Comparison of ENCODE assay signal across 23 mouse cellular contexts in genomic region chr15:30891986-30892385, GRCm38 (mm10).
DNase-seq lines count a peak whose midpoint lies in the region; ATAC-seq and TF ChIP-seq lines count a peak whose summit lies in the region.
"Had no signal": no experiment of that assay in that cellular context is flagged by ENCODE, and none has a peak within 500 bp of the region (broad histone marks: within the 10 kb centered on the region; RNA-seq: fewer than 3 reads in every experiment).

No protein-coding gene starts in this region.

- H3K9me3 ChIP-seq in kidney, embryonic 15.5 days (replicated peaks): no peaks in the 10 kb centered on the region
- H3K9me3 ChIP-seq: embryonic facial prominence, embryonic 13.5 days; forebrain, embryonic 13.5 days; heart, embryonic 10.5 days; limb, embryonic 13.5 days; midbrain, embryonic 10.5 days; neural tube, embryonic 13.5 days had no signal

- WGBS in kidney, embryonic 15.5 days: 66% methylated on average over 4 of the region's 4 CpGs
- WGBS in lung, adult 2 months: 21% methylated on average over 4 of the region's 4 CpGs

- no peaks in the 10 kb centered on the region for H3K27me3 ChIP-seq in kidney, embryonic 15.5 days
- H3K27me3 ChIP-seq: embryonic facial prominence, embryonic 13.5 days; forebrain, embryonic 13.5 days; limb, embryonic 13.5 days; neural tube, embryonic 13.5 days had no signal

- no peak for TF ChIP-seq CTCF in lung, adult 2 months (IDR thresholded peaks at IDR 0.05; ENCODE audit: insufficient read depth, low read length)

- TF ChIP-seq POLR2A in lung, adult 2 months (IDR thresholded peaks at IDR 0.05; ENCODE audit: borderline replicate concordance, extremely low read depth, low read depth, low read length): no peak

- no peak overlapping the region for H3K4me2 ChIP-seq in kidney, embryonic 15.5 days
- H3K4me2 ChIP-seq: embryonic facial prominence, embryonic 13.5 days; forebrain, embryonic 13.5 days; limb, embryonic 13.5 days; neural tube, embryonic 13.5 days had no signal

- no peak overlapping the region for H3K9ac ChIP-seq in kidney, embryonic 15.5 days
- H3K9ac ChIP-seq: embryonic facial prominence, embryonic 13.5 days; forebrain, embryonic 13.5 days; limb, embryonic 13.5 days; liver, embryonic 14.5 days; neural tube, embryonic 13.5 days had no signal

- no peak overlapping the region for H3K4me3 ChIP-seq in kidney, embryonic 15.5 days (replicated peaks)
- no peak overlapping the region for H3K4me3 ChIP-seq in lung, adult 2 months (replicated peaks; ENCODE audit: extremely low read depth, low read depth, low read length)
- H3K4me3 ChIP-seq: embryonic facial prominence, embryonic 13.5 days; erythroblast, embryonic 14.5 days; forebrain, embryonic 13.5 days; gastrocnemius, adult 2 months; heart, embryonic 10.5 days; limb, embryonic 13.5 days; midbrain, embryonic 10.5 days; myocyte; neural tube, embryonic 13.5 days had no signal

- DNase-seq in cerebellum, adult 11-12 months: peak; percentile 50
- DNase-seq in cerebellum, postnatal 4 days (ENCODE audit: low spot score in 2 of 2): no peak
- DNase-seq in kidney, postnatal 10 days: peak; percentile 20
- DNase-seq in lung, postnatal 10 days: peak; percentile 3
- DNase-seq in lung, adult 2 months: no peak
- peak; percentile 31 to 46 for DNase-seq in cerebellum, postnatal 36 days
- no peak for DNase-seq in thymus, adult 18-20 months
- DNase-seq: adrenal gland, postnatal 14 days; embryo, embryonic 11 days; gastrocnemius, adult 2 months; retina, postnatal 1 day; thymus, postnatal 36 days had no signal

- no peaks in the 10 kb centered on the region for H3K4me1 ChIP-seq in kidney, embryonic 15.5 days
- H3K4me1 ChIP-seq in lung, adult 2 months (ENCODE audit: control insufficient read depth, insufficient read depth, low read length): no peaks in the 10 kb centered on the region
- H3K4me1 ChIP-seq: embryonic facial prominence, embryonic 13.5 days; forebrain, embryonic 13.5 days; heart, embryonic 10.5 days; limb, embryonic 13.5 days; midbrain, embryonic 10.5 days; neural tube, embryonic 13.5 days had no signal

- no peak overlapping the region for H3K27ac ChIP-seq in kidney, embryonic 15.5 days
- H3K27ac ChIP-seq: embryonic facial prominence, embryonic 13.5 days; forebrain, embryonic 13.5 days; gastrocnemius, adult 2 months; heart, embryonic 10.5 days; limb, embryonic 13.5 days; liver, embryonic 14.5 days; midbrain, embryonic 10.5 days; neural tube, embryonic 13.5 days had no signal

- ATAC-seq in kidney, embryonic 15.5 days (replicated peaks; ENCODE audit: low FRiP score): no peak
- ATAC-seq: forebrain, embryonic 13.5 days; midbrain, embryonic 16.5 days had no signal

- H3K36me3 ChIP-seq in kidney, embryonic 15.5 days: no peaks in the 10 kb centered on the region
- H3K36me3 ChIP-seq: embryonic facial prominence, embryonic 13.5 days; heart, embryonic 10.5 days; limb, embryonic 13.5 days; midbrain, embryonic 10.5 days had no signal

Comparison
In these comparisons a context has a peak if more than half of its experiments do, and no peak if none do; other contexts are left out.
1. DNase-seq: peak in cerebellum, adult 11-12 months (single experiment), kidney, postnatal 10 days (single experiment), lung, postnatal 10 days (single experiment) and cerebellum, postnatal 36 days (2 of 2); none in cerebellum, postnatal 4 days (0 of 2), lung, adult 2 months (single experiment) and thymus, adult 18-20 months (0 of 2).